ENCODE assay signal across 24 mouse cellular contexts in the genomic region with DNA sequence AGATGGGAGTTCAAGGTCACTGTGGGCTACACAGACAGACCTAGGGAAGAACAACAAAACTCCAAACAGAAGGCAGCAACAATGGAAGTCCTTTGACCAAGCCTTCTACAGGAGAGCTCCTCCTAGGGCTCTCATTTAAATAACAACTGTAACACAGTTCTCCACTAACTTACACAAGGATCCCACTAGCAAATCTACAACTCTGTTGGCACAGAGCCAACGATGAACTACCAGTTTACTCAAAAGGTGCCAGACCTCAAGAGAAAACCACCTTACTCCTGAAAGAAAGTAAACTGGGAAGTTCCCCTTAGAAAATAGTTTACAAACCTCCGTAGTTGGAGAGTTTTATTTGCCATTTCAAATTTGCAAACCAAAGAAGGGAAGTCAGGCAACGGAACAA. TPM values are rescaled to one million over a fixed set of nuclear protein-coding genes. Genes with fewer than 3 reads are reported as not detected.
DNase-seq lines count a peak whose midpoint lies in the region.
"Had no signal": no experiment of that assay in that cellular context is flagged by ENCODE, and none has a peak within 500 bp of the region (broad histone marks: within the 10 kb centered on the region; RNA-seq: fewer than 3 reads in every experiment).

No protein-coding gene starts in this region.

- peak; percentile 50 for DNase-seq in kidney, adult 11 months
- no peak for DNase-seq in kidney, adult 18-20 months
- DNase-seq in lung, postnatal 36 days: peak; percentile 13
- no peak for DNase-seq in lung, postnatal 14 days
- DNase-seq in ZHBTc4 (ENCODE audit: low read depth, low spot score): peak; percentile 95
- DNase-seq in layer of hippocampus, adult 9-10 months (ENCODE audit: low spot score): no peak
- no peak for DNase-seq in ovary, postnatal 14 days (ENCODE audit: low spot score)
- no peak for DNase-seq in adrenal gland, adult 2 months
- DNase-seq: adrenal gland, postnatal 10 days; B cell, adult 2 months; cerebellum, postnatal 14 days; gastrocnemius, postnatal 25 days; lung, adult 2 months; right cerebral cortex, adult 18-20 months; thymus, postnatal 4 days had no signal

RNA-seq across cellular contexts. Expression of a gene that starts 20.3 kb away (rescaled TPM):
- total RNA-seq in adrenal gland, adult 2 months (2021): 1 to 10 TPM in 1 of 2 experiments, under 1 TPM in 1; 0.62 to 1.7 TPM
- 0.19 and 0.35 TPM in 2 replicates for polyA plus RNA-seq in adrenal gland, adult 2 months (2012; rRNA removed)
- total RNA-seq: gastrocnemius, postnatal 25 days; heart, adult 8-10 months; hematopoietic stem cell, adult 5-6 weeks; layer of hippocampus, postnatal 10 days had no signal
- polyA plus RNA-seq: embryonic facial prominence, embryonic 13.5 days; forebrain, embryonic 15.5 days; heart, embryonic 16.5 days; hindbrain, embryonic 16.5 days; limb, embryonic 10.5 days; neural tube, embryonic 12.5 days had no signal

RNA-seq across cellular contexts. Expression of a gene that starts 20.3 kb away (rescaled TPM):
- 10 to 100 TPM; 17.7 to 25.2 TPM for total RNA-seq in adrenal gland, adult 2 months (2021)
- polyA plus RNA-seq in adrenal gland, adult 2 months (2012; rRNA removed): 2.0 and 2.2 TPM in 2 replicates

RNA-seq across cellular contexts. Expression of a gene that starts 58.0 kb away (rescaled TPM):
- 10 to 100 TPM; 48.7 to 78.2 TPM for total RNA-seq in adrenal gland, adult 2 months (2021)
- polyA plus RNA-seq in adrenal gland, adult 2 months (2012; rRNA removed): 8.9 and 10.5 TPM in 2 replicates

Comparison
In these comparisons a context has a peak if more than half of its experiments do, and no peak if none do; other contexts are left out.
1. DNase-seq: peak in kidney, adult 11 months (single experiment), lung, postnatal 36 days (single experiment) and ZHBTc4 (single experiment); none in kidney, adult 18-20 months (single experiment), lung, postnatal 14 days (single experiment), layer of hippocampus, adult 9-10 months (single experiment), ovary, postnatal 14 days (single experiment) and adrenal gland, adult 2 months (single experiment).